Mouse (Mus musculus) spleen, adult 12 weeks (tissue): ENCODE data around the gene Fbxw8.

ENCODE experiments used
- DNase-seq: peaks from one replicate; pipeline ENCODE4 v3.0.0; 2022; ENCODE audit warnings: low spot score

Fbxw8 gene

GRCm38 (mm10) chr5:118043761-118044160, 111.5 kb downstream of the Fbxw8 start:
- DNase-seq = no peak

GRCm38 (mm10) chr5:118042599-118042998, 112.7 kb downstream of the Fbxw8 start:
- no peak for DNase-seq

GRCm38 (mm10) chr5:118039241-118039668, 116.0 kb downstream of the Fbxw8 start:
- DNase-seq = no peak

GRCm38 (mm10) chr5:118037798-118038484, 117.3 kb downstream of the Fbxw8 start:
- DNase-seq = no peak

- DNase-seq = no peak
These were observed 118.1 kb downstream of the Fbxw8 start for GRCm38 (mm10) chr5:118036888-118037797.

GRCm38 (mm10) chr5:118035786-118036185, 119.5 kb downstream of the Fbxw8 start:
- no peak for DNase-seq

GRCm38 (mm10) chr5:118034632-118035031, 120.6 kb downstream of the Fbxw8 start:
- no peak for DNase-seq

GRCm38 (mm10) chr5:118033740-118034139, 121.5 kb downstream of the Fbxw8 start:
- no peak for DNase-seq

GRCm38 (mm10) chr5:118033328-118033727, 121.9 kb downstream of the Fbxw8 start:
- DNase-seq = no peak

GRCm38 (mm10) chr5:118031508-118031907, 123.8 kb downstream of the Fbxw8 start:
- DNase-seq = no peak

- DNase-seq = no peak
These were observed 124.2 kb downstream of the Fbxw8 start for GRCm38 (mm10) chr5:118031059-118031458.

GRCm38 (mm10) chr5:118030022-118030675, 125.1 kb downstream of the Fbxw8 start:
- no peak for DNase-seq

GRCm38 (mm10) chr5:118029420-118029819, 125.8 kb downstream of the Fbxw8 start:
- DNase-seq = no peak

GRCm38 (mm10) chr5:118029035-118029408, 126.2 kb downstream of the Fbxw8 start:
- DNase-seq = no peak

GRCm38 (mm10) chr5:118028191-118029034, 126.9 kb downstream of the Fbxw8 start:
- DNase-seq = no peak

GRCm38 (mm10) chr5:118027698-118028190, 127.5 kb downstream of the Fbxw8 start, which contains the start of gene Tesc:
Tesc (plus strand) TSS chr5:118027743.
- no peak for DNase-seq

- DNase-seq = no peak
These were observed 128.1 kb downstream of the Fbxw8 start for GRCm38 (mm10) chr5:118027101-118027697.

- DNase-seq = no peak
These were observed 128.9 kb downstream of the Fbxw8 start for GRCm38 (mm10) chr5:118026343-118026742.

- no peak for DNase-seq
These were observed 129.4 kb downstream of the Fbxw8 start for GRCm38 (mm10) chr5:118025880-118026279.

- no peak for DNase-seq
These were observed 132.2 kb downstream of the Fbxw8 start for GRCm38 (mm10) chr5:118023053-118023452.

GRCm38 (mm10) chr5:118019905-118020304, 135.4 kb downstream of the Fbxw8 start:
- no peak for DNase-seq
